Mouse (Mus musculus) CH12.LX (cell line): ENCODE measurements around the gene Mybpc3. TPM values are rescaled to one million over a fixed set of nuclear protein-coding genes. Genes with fewer than 3 reads are reported as not detected.

Source experiments
- DNase-seq: peaks from one replicate; pipeline ENCODE4 v3.0.0-alpha.2; 2013; ENCODE audit errors: extremely low read depth
- H3K27ac ChIP-seq: 2 replicates; pipeline ENCODE4 v1.5.1; 2012; ENCODE audit warnings: low read depth, mild to moderate bottlenecking, control low read depth, moderate library complexity; ENCODE audit not compliant: insufficient read depth
- H3K27me3 ChIP-seq: replicated peaks from 2 replicates; pipeline ENCODE3; 2012; ENCODE audit warnings: inconsistent platforms
- H3K36me3 ChIP-seq, 2 experiments: replicated peaks in 1 of 2; 2 replicates each; pipeline versions ENCODE3 to v1.6.1; 2012; ENCODE audit warnings: inconsistent platforms in 1 of 2, low read length in 1 of 2, mild to moderate bottlenecking in 1 of 2, mixed read lengths in 1 of 2, moderate library complexity in 1 of 2; ENCODE audit not compliant: control insufficient read depth in 1 of 2, insufficient read depth in 1 of 2
- H3K4me1 ChIP-seq, 2 experiments: 2 replicates each; pipeline ENCODE4 v1.6.1; 2012; ENCODE audit warnings: inconsistent platforms in 1 of 2, moderate library complexity in 1 of 2; ENCODE audit not compliant: insufficient read depth in 2 of 2, control insufficient read depth in 1 of 2
- H3K4me2 ChIP-seq: 2 replicates; pipeline ENCODE4 v1.6.1; 2012; ENCODE audit warnings: low read depth, mild to moderate bottlenecking, control low read depth; ENCODE audit not compliant: poor library complexity, insufficient read depth, severe bottlenecking
- H3K4me3 ChIP-seq, 3 experiments: fragments of 150-350 bp in 1 of 3; sonication (generic) in 1 of 3; replicated peaks in 1 of 3; 2 replicates each; pipeline versions ENCODE3 to v1.5.1; 2011 to 2012; ENCODE audit warnings: low read depth in 2 of 3, low read length in 2 of 3, mild to moderate bottlenecking in 2 of 3, moderate library complexity in 2 of 3, control low read depth in 1 of 3, improper control_type of control experiment in 1 of 3, inconsistent platforms in 1 of 3, mixed read lengths in 1 of 3; ENCODE audit not compliant: poor library complexity in 1 of 3
- H3K79me2 ChIP-seq: replicated peaks from 2 replicates; pipeline ENCODE4 v1.6.1; 2012; ENCODE audit warnings: mild to moderate bottlenecking, moderate library complexity; ENCODE audit not compliant: control insufficient read depth, poor library complexity, insufficient read depth, severe bottlenecking; ENCODE audit errors: extremely low read depth
- H3K9ac ChIP-seq: 2 replicates; pipeline ENCODE4 v1.6.1; 2012; ENCODE audit warnings: low read depth, mild to moderate bottlenecking, control low read depth, moderate library complexity; ENCODE audit not compliant: insufficient read depth
- H3K9me3 ChIP-seq: replicated peaks from 2 replicates; pipeline ENCODE3; 2012; ENCODE audit warnings: low read length, inconsistent platforms, mixed read lengths
- BHLHE40 ChIP-seq: IDR thresholded peaks from 2 replicates; pipeline ENCODE4 v1.6.1; 2011; ENCODE audit warnings: mild to moderate bottlenecking, low read depth, low read length, improper control_type of control experiment
- CHD1 ChIP-seq: IDR thresholded peaks from 2 replicates; pipeline ENCODE4 v1.6.1; 2012; ENCODE audit warnings: low read depth, low read length, improper control_type of control experiment, inconsistent platforms
- CHD2 ChIP-seq: IDR thresholded peaks from 2 replicates; pipeline ENCODE4 v1.6.1; 2011; ENCODE audit warnings: low read length, improper control_type of control experiment
- CTCF ChIP-seq, 2 experiments: IDR thresholded peaks in 1 of 2; conservative IDR thresholded peaks in 1 of 2; 2 replicates each; pipeline ENCODE4 v1.5.1; 2011 to 2012; ENCODE audit warnings: low read depth in 2 of 2, low read length in 2 of 2, improper control_type of control experiment in 1 of 2, inconsistent platforms in 1 of 2, mild to moderate bottlenecking in 1 of 2, moderate library complexity in 1 of 2
- E2F4 ChIP-seq: IDR thresholded peaks from 2 replicates; pipeline ENCODE4 v1.6.1; 2011; ENCODE audit warnings: low read depth, low read length, improper control_type of control experiment; ENCODE audit not compliant: insufficient replicate concordance
- ELF1 ChIP-seq: IDR thresholded peaks from 2 replicates; pipeline ENCODE4 v1.6.1; 2014; ENCODE audit warnings: low read depth, mild to moderate bottlenecking, inconsistent platforms, low read length, improper control_type of control experiment
- GABPA ChIP-seq: IDR thresholded peaks from 2 replicates; pipeline ENCODE4 v1.6.1; 2012; ENCODE audit warnings: low read depth, low read length, improper control_type of control experiment, inconsistent platforms; ENCODE audit not compliant: insufficient replicate concordance
- IRF4 ChIP-seq: IDR thresholded peaks from 2 replicates; pipeline ENCODE4 v1.6.1; 2014; ENCODE audit warnings: low read depth, mild to moderate bottlenecking, inconsistent platforms, low read length, improper control_type of control experiment
- JUND ChIP-seq: conservative IDR thresholded peaks from 2 replicates; pipeline ENCODE4 v1.6.1; 2011; ENCODE audit warnings: low read depth, low read length, improper control_type of control experiment
- MAFK ChIP-seq: IDR thresholded peaks from 2 replicates; pipeline ENCODE4 v1.6.1; 2011; ENCODE audit warnings: low read length, improper control_type of control experiment; ENCODE audit not compliant: insufficient replicate concordance
- MXI1 ChIP-seq: IDR thresholded peaks from 2 replicates; pipeline ENCODE4 v1.6.1; 2011; ENCODE audit warnings: mild to moderate bottlenecking, low read depth, low read length, improper control_type of control experiment
- PAX5 ChIP-seq: IDR thresholded peaks from 2 replicates; pipeline ENCODE4 v1.6.1; 2012; ENCODE audit warnings: low read length, inconsistent platforms, mixed read lengths
- SIN3A ChIP-seq: IDR thresholded peaks from 2 replicates; pipeline ENCODE4 v1.6.1; 2012; ENCODE audit warnings: low read length, improper control_type of control experiment, inconsistent platforms
- SMC3 ChIP-seq: IDR thresholded peaks from 2 replicates; pipeline ENCODE4 v1.6.1; 2011; ENCODE audit warnings: low read depth, low read length, improper control_type of control experiment
- TBP ChIP-seq: conservative IDR thresholded peaks from 2 replicates; pipeline ENCODE4 v1.6.1; 2011; ENCODE audit warnings: low read depth, low read length, improper control_type of control experiment
- USF1 ChIP-seq: IDR thresholded peaks from 2 replicates; pipeline ENCODE4 v1.6.1; 2014; ENCODE audit warnings: low read depth, mild to moderate bottlenecking, inconsistent platforms, low read length, improper control_type of control experiment
- ZNF384 ChIP-seq: IDR thresholded peaks from 2 replicates; pipeline ENCODE4 v1.6.1; 2012; ENCODE audit warnings: low read depth, low read length, improper control_type of control experiment, inconsistent platforms
- dilution Hi-C: fragments of 300-500 bp; cut with MboI; formaldehyde crosslinking; loops from 2 replicates; pipeline ENCODE4 v1.14.3; 2020; ENCODE audit warnings: low sequenced_read_pairs; ENCODE audit not compliant: extremely low pct_unique_long_range_greater_than_20kb, extremely low pct_ligation_motif_present
- in situ Hi-C: fragments of 300-500 bp; cut with MboI; formaldehyde crosslinking; loops from 3 replicates; pipeline ENCODE4 v1.14.3; 2019; ENCODE audit warnings: low sequenced_read_pairs, low pct_ligation_motif_present, low pct_unique_long_range_greater_than_20kb, mixed read lengths
- polyA plus RNA-seq: library from polyadenylated mRNA; unstranded; fragments of >175 nt; gene quantifications from 2 replicates; pipeline ENCODE4 v1.2.1, GENCODE M21; 2012; ENCODE audit warnings: low read depth; ENCODE audit not compliant: insufficient read length
- total RNA-seq, 2 experiments: library from RNA; depleted of rRNA; stranded (reverse); fragments of 300-350 nt in 1 of 2; fragments of >200 nt in 1 of 2; gene quantifications; 2 replicates each; pipeline ENCODE4 v1.2.3; 2012 to 2014

The Mybpc3 gene
- total and polyA plus RNA-seq, 3 experiments = 0.04 to 0.27 (median 0.07) TPM

GRCm38 (mm10) chr2:91125101-91125500 is 7.2 kb downstream of the Mybpc3 start:
- in situ Hi-C loops = no loop called here
- dilution Hi-C loops = no loop called here
- no peak for DNase-seq
- no peaks in the 10 kb centered on the region for H3K27me3 ChIP-seq
- H3K36me3 ChIP-seq = peaks cover 0 to 26% of the 10 kb centered on the region in 2 experiments
- no peak overlapping the region for H3K9ac ChIP-seq
- no peak overlapping the region for H3K4me3 ChIP-seq
- TF ChIP-seq MXI1 = no peak
- TF ChIP-seq IRF4 = no peak
- no peak for TF ChIP-seq SIN3A
- no peak for TF ChIP-seq CHD2
- no peak for TF ChIP-seq TBP
- no peak for TF ChIP-seq GABPA
- TF ChIP-seq CTCF (conservative IDR thresholded peaks at IDR 0.05 in 1 of 2, IDR thresholded peaks at IDR 0.05 in 1 of 2; ENCODE audit: low read depth in 2 of 2, low read length in 2 of 2) = no peak
- no peaks in the 10 kb centered on the region for H3K79me2 ChIP-seq
- H3K9me3 ChIP-seq = no peaks in the 10 kb centered on the region
- no peak overlapping the region for H3K27ac ChIP-seq
- no peaks in the 10 kb centered on the region for H3K4me1 ChIP-seq
- H3K4me2 ChIP-seq = no peak overlapping the region

GRCm38 (mm10) chr2:91128761-91129160 is 10.8 kb downstream of the Mybpc3 start:
- Histone ChIP-seq H3K27ac (no peak overlapping the region), H3K4me3 (no peak overlapping the region), H3K36me3 (peaks cover 0 to 41% of the 10 kb centered on the region in 2 experiments), H3K9ac (no peak overlapping the region), H3K27me3 (no peaks in the 10 kb centered on the region), H3K79me2 (no peaks in the 10 kb centered on the region), H3K4me1 (no peaks in the 10 kb centered on the region), H3K9me3 (no peaks in the 10 kb centered on the region), H3K4me2 (no peak overlapping the region)
- no peak for DNase-seq
- peak; percentile 77; the same call in 1 of the 2 replicates for TF ChIP-seq MAFK
- TF ChIP-seq MXI1 = no peak
- dilution Hi-C loops = no loop called here
- in situ Hi-C loops = no loop called here

GRCm38 (mm10) chr2:91130126-91130525 is 12.2 kb downstream of the Mybpc3 start:
- in situ Hi-C loops = no loop called here
- peaks cover 0 to 43% of the 10 kb centered on the region in 2 experiments for H3K36me3 ChIP-seq

More at GRCm38 (mm10) chr2:91130126-91130525, 12.2 kb downstream of the Mybpc3 start:
- Histone ChIP-seq H3K27me3 (no peaks in the 10 kb centered on the region), H3K79me2 (no peaks in the 10 kb centered on the region), H3K27ac (no peak overlapping the region), H3K9me3 (no peaks in the 10 kb centered on the region), H3K4me1 (no peaks in the 10 kb centered on the region), H3K4me2 (no peak overlapping the region), H3K9ac (no peak overlapping the region), H3K4me3 (no peak overlapping the region)
- DNase-seq = no peak
- no peak for TF ChIP-seq SMC3
- TF ChIP-seq BHLHE40 = no peak
- no peak for TF ChIP-seq MAFK
- TF ChIP-seq JUND = no peak
- no peak for TF ChIP-seq CHD2
- TF ChIP-seq E2F4 = no peak
- TF ChIP-seq CHD1 = no peak
- TF ChIP-seq PAX5 = no peak
- TF ChIP-seq USF1 = no peak
- no peak for TF ChIP-seq ZNF384
- no peak for TF ChIP-seq ELF1
- dilution Hi-C loops = no loop called here
